Mouse (Mus musculus) lung, postnatal 0 days (tissue): ENCODE measurements around the gene 9430015G10Rik.

Experiments
- CTCF ChIP-seq: IDR thresholded peaks from 2 replicates; pipeline ENCODE4 v1.5.1; 2016; ENCODE audit warnings: antibody characterized with exemption, mild to moderate bottlenecking
- EP300 ChIP-seq: IDR thresholded peaks from 2 replicates; pipeline ENCODE4 v1.6.1; 2016; ENCODE audit warnings: antibody characterized with exemption, mild to moderate bottlenecking, control low read depth

DNA sequence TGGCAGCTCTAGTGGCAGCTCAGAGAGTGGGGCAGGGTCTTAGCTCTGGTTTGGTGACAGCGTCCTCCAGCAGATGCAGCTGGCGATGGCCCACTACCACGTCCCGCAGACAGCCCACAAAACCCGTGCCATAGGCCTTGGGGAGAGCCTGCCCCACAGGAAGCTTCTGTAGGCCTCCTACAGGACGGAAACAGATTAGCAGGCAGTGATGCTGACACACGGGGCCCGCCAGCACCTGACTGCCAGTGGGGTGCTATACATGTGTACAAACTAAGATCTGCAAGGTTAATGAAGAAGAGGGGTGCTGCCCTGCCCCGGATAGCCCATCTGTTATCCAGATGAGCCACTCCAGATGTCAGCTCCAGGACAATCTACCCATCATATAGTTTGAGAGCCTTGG lies 56.7 kb downstream of the 9430015G10Rik start:
- peak; percentile 39 for TF ChIP-seq CTCF
- TF ChIP-seq EP300 = no peak
